ENCODE assay signal across 18 mouse cellular contexts in the genomic region with DNA sequence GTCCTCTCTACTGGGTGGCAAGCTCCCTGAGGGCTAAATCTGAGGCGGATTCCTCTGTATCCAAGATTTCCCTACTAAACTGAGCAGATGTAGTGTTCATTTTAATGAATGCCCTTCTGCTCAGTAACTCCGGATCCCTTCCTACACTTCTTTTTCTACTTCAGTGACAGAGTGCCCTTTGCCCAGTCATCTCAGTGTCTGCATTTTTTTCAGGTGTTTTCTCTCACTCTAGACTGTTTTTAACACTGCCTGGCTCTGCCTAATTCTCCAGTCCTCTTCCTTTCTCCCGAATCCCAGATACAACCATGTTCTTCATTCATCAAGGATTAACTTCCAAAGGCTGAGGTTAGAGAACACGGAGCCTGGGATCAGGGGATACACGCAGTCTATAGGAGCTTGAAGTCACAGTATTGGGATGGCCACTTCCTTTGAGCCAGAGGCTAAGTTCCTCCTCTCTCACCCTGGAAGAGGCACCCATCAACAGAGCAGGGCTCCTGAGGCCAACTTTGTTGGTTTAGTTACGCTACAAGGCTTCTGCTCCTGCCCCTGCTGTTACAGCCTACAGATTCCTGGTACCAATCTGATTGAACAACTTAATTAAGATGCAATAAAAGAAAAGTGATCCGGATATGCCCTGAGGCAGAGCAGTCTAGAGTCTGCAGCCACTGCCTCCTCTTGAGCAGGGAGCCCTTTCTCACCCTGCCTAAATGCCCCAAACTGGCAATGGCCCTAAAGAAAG. TPM values are rescaled to one million over a fixed set of nuclear protein-coding genes. Genes with fewer than 3 reads are reported as not detected.
"Had no signal": no experiment of that assay in that cellular context is flagged by ENCODE, and none has a peak within 500 bp of the region (broad histone marks: within the 10 kb centered on the region; RNA-seq: fewer than 3 reads in every experiment).

No protein-coding gene starts in this region.

- H3K27ac ChIP-seq: limb, embryonic 12.5 days; liver, embryonic 13.5 days; lung, embryonic 15.5 days; macrophage; neural tube, embryonic 13.5 days; stomach, embryonic 15.5 days had no signal

- ATAC-seq: intestine, postnatal 0 days; liver, postnatal 0 days; midbrain, embryonic 16.5 days had no signal

- DNase-seq: liver; liver, embryonic 13.5 days; liver, postnatal 0 days; lung, postnatal 14 days; retina, postnatal 1 day; right cerebral cortex, postnatal 4 days; spleen, adult 18-20 months; thymus, adult 2 months; thymus, postnatal 25 days had no signal

- H3K4me3 ChIP-seq: limb, embryonic 12.5 days; liver, embryonic 13.5 days; lung, embryonic 15.5 days; megakaryocyte, embryonic 14.5 days; neural tube, embryonic 13.5 days; stomach, embryonic 15.5 days had no signal

- H3K4me2 ChIP-seq: limb, embryonic 12.5 days; liver, embryonic 13.5 days; lung, embryonic 15.5 days; midbrain, embryonic 11.5 days; neural tube, embryonic 13.5 days; stomach, embryonic 15.5 days had no signal

- H3K36me3 ChIP-seq: limb, embryonic 12.5 days; liver, embryonic 13.5 days; lung, embryonic 15.5 days; neural tube, embryonic 13.5 days; stomach, embryonic 15.5 days had no signal

- H3K9me3 ChIP-seq: limb, embryonic 12.5 days; liver, embryonic 13.5 days; lung, embryonic 15.5 days; neural tube, embryonic 13.5 days; stomach, embryonic 15.5 days had no signal

- H3K9ac ChIP-seq: limb, embryonic 12.5 days; liver, embryonic 13.5 days; liver, postnatal 0 days; lung, embryonic 15.5 days; neural tube, embryonic 13.5 days; stomach, embryonic 15.5 days had no signal

RNA-seq across cellular contexts. Expression of a gene that starts 4.4 kb away (rescaled TPM):
- polyA plus RNA-seq: macrophage had no signal
